Mouse (Mus musculus): ENCODE measurements around the gene Ptpn21. TPM values are rescaled to one million over a fixed set of nuclear protein-coding genes. Genes with fewer than 3 reads are reported as not detected.

Ptpn21 gene
- polyA plus RNA-seq, 1 experiment from 2014 or later = 28.2 TPM

- H3K27me3 ChIP-seq = no peaks in the 10 kb centered on the region
- in situ Hi-C loops (cut with MboI; ENCODE audit: low pct_unique_long_range_greater_than_20kb) = no loop called here
- ATAC-seq (no peak), DNase-seq (ENCODE audit: low read depth, low spot score) (no peak)
- POLR2A ChIA-PET = no interaction called here
- TF ChIP-seq CTCF (IDR thresholded peaks at IDR 0.05) = no peak
- CTCF ChIA-PET = interaction anchor here (1.1 to 2.1 kb wide), 5 partner anchors 8 to 23 kb away, joined by 3 to 9 read pairs (median 5); no protein-coding TSS in a partner anchor
Observed at GRCm38 (mm10) chr12:98697202-98697601, 40.0 kb downstream of the Ptpn21 start.

- in situ Hi-C loops (cut with MboI; ENCODE audit: low pct_unique_long_range_greater_than_20kb) = no loop called here
- POLR2A ChIA-PET = no interaction called here
Observed at GRCm38 (mm10) chr12:98690230-98690629, 47.0 kb downstream of the Ptpn21 start.

GRCm38 (mm10) chr12:98683574-98683973 is 53.6 kb downstream of the Ptpn21 start:
- CTCF ChIA-PET = no interaction called here
- no peaks in the 10 kb centered on the region for H3K27me3 ChIP-seq
- DNase-seq (ENCODE audit: low read depth, low spot score) (no peak), ATAC-seq (no peak)
- POLR2A ChIA-PET = no interaction called here
- no peak for TF ChIP-seq CTCF (IDR thresholded peaks at IDR 0.05)
- in situ Hi-C loops (cut with MboI; ENCODE audit: low pct_unique_long_range_greater_than_20kb) = no loop called here

More at GRCm38 (mm10) chr12:98690230-98690629, 47.0 kb downstream of the Ptpn21 start:
- DNase-seq (ENCODE audit: low read depth, low spot score) = no peak
- no peaks in the 10 kb centered on the region for H3K27me3 ChIP-seq
- no peak for TF ChIP-seq CTCF (IDR thresholded peaks at IDR 0.05)
- CTCF ChIA-PET = no interaction called here
- no peak for ATAC-seq

DNA sequence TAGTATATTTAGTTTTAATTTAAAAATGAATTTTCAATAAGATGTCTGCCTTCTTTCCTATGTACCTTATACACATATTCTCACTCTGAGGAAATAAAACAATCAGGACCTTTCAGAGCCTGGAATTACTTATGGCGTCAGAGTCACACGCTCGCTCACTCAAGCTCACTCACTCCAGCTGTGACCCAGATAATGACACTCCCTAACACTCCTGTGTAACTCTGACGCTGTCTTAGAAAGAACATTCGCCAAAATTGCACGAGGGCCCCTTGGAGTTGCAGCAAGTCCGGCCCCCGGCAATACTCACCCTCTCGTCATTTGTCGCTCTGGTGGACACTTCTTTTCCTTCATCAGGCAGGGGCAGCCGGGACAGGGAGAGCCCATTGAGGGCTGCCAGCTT is 54.0 kb downstream of the Ptpn21 start:
- ATAC-seq = no peak

GRCm38 (mm10) chr12:98682196-98682595 is 55.0 kb downstream of the Ptpn21 start:
- DNase-seq (ENCODE audit: low read depth, low spot score) (no peak), ATAC-seq (no peak)
- CTCF ChIA-PET = no interaction called here
- TF ChIP-seq CTCF (IDR thresholded peaks at IDR 0.05) = no peak
- POLR2A ChIA-PET = no interaction called here
- in situ Hi-C loops (cut with MboI; ENCODE audit: low pct_unique_long_range_greater_than_20kb) = no loop called here
- H3K27me3 ChIP-seq = no peaks in the 10 kb centered on the region

More for the DNA sequence above, 54.0 kb downstream of the Ptpn21 start:
- in situ Hi-C loops (cut with MboI; ENCODE audit: low pct_unique_long_range_greater_than_20kb) = no loop called here
- POLR2A ChIA-PET = no interaction called here
- TF ChIP-seq CTCF (IDR thresholded peaks at IDR 0.05) = no peak
- no peaks in the 10 kb centered on the region for H3K27me3 ChIP-seq
- CTCF ChIA-PET = no interaction called here
- DNase-seq (ENCODE audit: low read depth, low spot score) = no peak

GRCm38 (mm10) chr12:98679906-98680305 is 57.3 kb downstream of the Ptpn21 start:
- TF ChIP-seq CTCF (IDR thresholded peaks at IDR 0.05) = no peak
- H3K27me3 ChIP-seq = no peaks in the 10 kb centered on the region
- in situ Hi-C loops (cut with MboI; ENCODE audit: low pct_unique_long_range_greater_than_20kb) = no loop called here
- POLR2A ChIA-PET = no interaction called here
- ATAC-seq (no peak), DNase-seq (ENCODE audit: low read depth, low spot score) (no peak)
- CTCF ChIA-PET = interaction anchor here (1.9 kb wide), 1 partner anchor 66 kb away, joined by 4 read pairs; the partner anchor contains the start of gene Zc3h14

GRCm38 (mm10) chr12:98677336-98677735 is 59.9 kb downstream of the Ptpn21 start:
- DNase-seq (ENCODE audit: low read depth, low spot score) (no peak), ATAC-seq (no peak)
- in situ Hi-C loops (cut with MboI; ENCODE audit: low pct_unique_long_range_greater_than_20kb) = no loop called here
- ChIA-PET CTCF (interaction anchor here (1.2 to 1.4 kb wide), 2 partner anchors 16 to 68 kb away, joined by 3 read pairs; no protein-coding TSS in a partner anchor), POLR2A (no interaction called here)
- H3K27me3 ChIP-seq = no peaks in the 10 kb centered on the region
- TF ChIP-seq CTCF (IDR thresholded peaks at IDR 0.05) = no peak

- no peak for DNase-seq (ENCODE audit: low read depth, low spot score)
- in situ Hi-C loops (cut with MboI; ENCODE audit: low pct_unique_long_range_greater_than_20kb) = no loop called here
- POLR2A ChIA-PET = no interaction called here
- TF ChIP-seq CTCF (IDR thresholded peaks at IDR 0.05) = no peak
- CTCF ChIA-PET = no interaction called here
- H3K27me3 ChIP-seq = no peaks in the 10 kb centered on the region
- ATAC-seq = no peak
Observed at GRCm38 (mm10) chr12:98676861-98677260, 60.3 kb downstream of the Ptpn21 start.

DNA sequence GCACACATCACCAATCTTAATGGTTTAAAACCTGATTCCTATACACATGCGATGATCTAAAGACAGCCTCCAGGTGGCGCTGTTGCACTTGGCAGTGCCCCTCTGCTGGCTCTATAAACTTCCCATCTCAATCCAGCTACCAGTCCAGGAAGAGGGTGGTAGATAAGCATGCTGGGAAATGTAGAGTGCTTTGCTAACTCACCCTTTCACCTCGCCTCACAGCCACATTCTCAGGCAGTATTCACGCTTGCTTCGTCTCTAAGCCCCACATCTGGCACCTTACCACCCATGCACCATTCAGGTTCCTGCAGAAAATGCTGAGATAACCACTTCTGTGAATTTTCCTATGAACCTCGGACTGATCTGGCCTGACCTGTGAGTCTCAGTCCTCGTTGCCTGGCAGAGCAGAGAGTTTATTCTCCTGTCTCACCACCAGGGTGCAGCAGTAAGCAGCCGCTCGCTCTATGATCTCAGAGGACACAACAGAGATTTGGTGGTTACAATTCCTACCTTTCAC is 62.5 kb downstream of the Ptpn21 start:
- ATAC-seq (peak; percentile 87), DNase-seq (ENCODE audit: low read depth, low spot score) (peak; percentile 33)
- in situ Hi-C loops (cut with MboI; ENCODE audit: low pct_unique_long_range_greater_than_20kb) = no loop called here
- no peaks in the 10 kb centered on the region for H3K27me3 ChIP-seq
- peak; percentile 75 for TF ChIP-seq CTCF (IDR thresholded peaks at IDR 0.05)
- ChIA-PET CTCF (interaction anchor here (0.7 to 2.4 kb wide), 21 partner anchors 10 to 76 kb away, joined by 3 to 9 read pairs (median 4); no protein-coding TSS in a partner anchor), POLR2A (no interaction called here)

DNA sequence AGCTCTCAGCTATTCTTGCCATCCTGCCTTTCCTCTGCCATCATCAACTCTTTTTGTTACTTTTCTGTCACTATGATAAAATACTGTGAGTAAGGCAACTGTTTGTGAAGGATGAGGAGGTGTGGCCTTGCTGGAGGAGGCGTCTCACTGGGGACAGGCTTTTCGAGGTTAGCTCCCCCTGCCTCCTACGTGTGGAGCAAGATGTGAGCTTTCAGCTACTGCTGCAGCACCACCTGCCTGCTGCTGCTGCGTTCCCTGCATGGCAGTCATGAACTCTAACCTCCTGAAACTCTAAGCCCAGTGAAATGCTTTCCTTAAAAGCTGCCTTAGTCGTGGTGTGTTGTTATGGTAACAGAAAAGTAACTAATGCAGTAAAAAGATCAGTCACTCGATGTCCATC is 63.3 kb downstream of the Ptpn21 start:
- H3K27me3 ChIP-seq = no peaks in the 10 kb centered on the region
- no peak for TF ChIP-seq CTCF (IDR thresholded peaks at IDR 0.05)
- POLR2A ChIA-PET = no interaction called here
- CTCF ChIA-PET = interaction anchor here (0.8 to 2.4 kb wide), 16 partner anchors 11 to 77 kb away, joined by 3 to 9 read pairs (median 4); no protein-coding TSS in a partner anchor
- in situ Hi-C loops (cut with MboI; ENCODE audit: low pct_unique_long_range_greater_than_20kb) = no loop called here
- ATAC-seq = no peak
- no peak for DNase-seq (ENCODE audit: low read depth, low spot score)

DNA sequence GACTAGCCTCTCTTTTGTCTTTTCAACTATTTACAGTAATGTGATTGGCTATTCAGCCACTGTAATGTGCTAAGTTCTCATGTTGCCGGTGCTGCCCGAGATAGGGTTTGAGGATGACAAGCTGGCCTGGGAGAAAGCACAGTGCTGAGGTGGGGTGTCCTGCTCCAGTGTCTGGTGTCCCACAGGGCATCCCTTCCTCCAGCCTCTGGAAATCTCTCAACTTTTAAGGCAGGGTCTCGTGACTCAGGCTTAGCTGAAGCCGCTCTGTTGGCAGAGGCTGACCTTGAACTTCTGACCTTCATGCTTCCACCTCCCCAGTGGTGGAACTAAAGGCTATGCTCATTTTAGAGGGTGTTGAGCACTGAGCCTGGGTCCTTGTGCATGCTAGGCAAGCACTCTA is 66.8 kb downstream of the Ptpn21 start:
- TF ChIP-seq CTCF (IDR thresholded peaks at IDR 0.05) = no peak
- DNase-seq (ENCODE audit: low read depth, low spot score) = no peak
- ChIA-PET POLR2A (no interaction called here), CTCF (no interaction called here)
- H3K27me3 ChIP-seq = no peaks in the 10 kb centered on the region
- in situ Hi-C loops (cut with MboI; ENCODE audit: low pct_unique_long_range_greater_than_20kb) = no loop called here
- no peak for ATAC-seq

DNA sequence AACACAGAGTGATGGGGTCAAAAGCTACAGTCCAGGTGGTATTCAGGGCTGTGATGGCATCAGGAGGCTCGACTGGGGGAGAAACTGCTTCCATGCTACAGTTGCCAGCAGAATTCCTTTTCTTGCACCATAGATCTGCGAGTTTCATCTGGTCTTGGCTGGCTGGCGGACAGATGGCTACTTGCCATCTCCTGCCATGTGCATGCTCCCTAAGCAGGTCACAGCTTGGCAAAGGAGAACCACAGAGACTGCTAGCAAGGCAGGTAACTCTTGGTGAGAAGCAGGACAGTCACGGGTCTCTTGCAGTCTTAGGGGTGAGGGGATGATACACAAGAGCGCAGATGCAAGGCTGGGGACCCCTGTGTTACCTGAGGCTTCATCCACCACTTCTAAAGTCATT is 67.3 kb downstream of the Ptpn21 start:
- in situ Hi-C loops (cut with MboI; ENCODE audit: low pct_unique_long_range_greater_than_20kb) = no loop called here
- DNase-seq (ENCODE audit: low read depth, low spot score) (no peak), ATAC-seq (no peak)
- no peaks in the 10 kb centered on the region for H3K27me3 ChIP-seq
- no peak for TF ChIP-seq CTCF (IDR thresholded peaks at IDR 0.05)
- POLR2A ChIA-PET = no interaction called here
- CTCF ChIA-PET = no interaction called here

All from Patski (cell line).